Mouse (Mus musculus): Measurements from ENCODE around the gene C77080. TPM values are rescaled to one million over a fixed set of nuclear protein-coding genes. Genes with fewer than 3 reads are reported as not detected.

Gene C77080
- polyA plus RNA-seq, 1 experiment from 2014 or later: 5.8 TPM

GRCm38 (mm10) chr4:129292831-129293230, 31.6 kb upstream of the C77080 start:
- H3K4me3 ChIP-seq (replicated peaks; ENCODE audit: low read length): no peak overlapping the region
- 52% methylated on average over 7 of the region's 7 CpGs for WGBS
- H3K9me3 ChIP-seq (ENCODE audit: control insufficient read depth, low read length): no peaks in the 10 kb centered on the region
- no peak overlapping the region for H3K9ac ChIP-seq
- no peak overlapping the region for H3K4me2 ChIP-seq (replicated peaks)
- H3K4me1 ChIP-seq (replicated peaks; ENCODE audit: control insufficient read depth, insufficient read depth, low read length): no peaks in the 10 kb centered on the region; the same call in 1 of the 2 replicates
- DNase-seq (ENCODE audit: low spot score) (no peak), ATAC-seq (ENCODE audit: low FRiP score) (no peak)
- H3K36me3 ChIP-seq (replicated peaks; ENCODE audit: control insufficient read depth, insufficient read depth): no peaks in the 10 kb centered on the region
- no peak overlapping the region for H3K27ac ChIP-seq
- no peaks in the 10 kb centered on the region; the same call in 1 of the 2 replicates for H3K27me3 ChIP-seq (ENCODE audit: control insufficient read depth, insufficient read depth, low read length)

GRCm38 (mm10) chr4:129289671-129290070, 28.5 kb upstream of the C77080 start:
- 92% methylated on average over 8 of the region's 8 CpGs for WGBS
- H3K4me1 ChIP-seq (replicated peaks; ENCODE audit: control insufficient read depth, insufficient read depth, low read length): peaks cover 9% of the 10 kb centered on the region
- H3K27ac ChIP-seq: no peak overlapping the region
- ATAC-seq (ENCODE audit: low FRiP score) (no peak), DNase-seq (ENCODE audit: low spot score) (no peak)
- no peak overlapping the region for H3K4me3 ChIP-seq (replicated peaks; ENCODE audit: low read length)
- no peak overlapping the region for H3K4me2 ChIP-seq (replicated peaks)
- peaks cover 17% of the 10 kb centered on the region; the same call in 1 of the 2 replicates for H3K27me3 ChIP-seq (ENCODE audit: control insufficient read depth, insufficient read depth, low read length)
- no peaks in the 10 kb centered on the region for H3K9me3 ChIP-seq (ENCODE audit: control insufficient read depth, low read length)
- no peaks in the 10 kb centered on the region for H3K36me3 ChIP-seq (replicated peaks; ENCODE audit: control insufficient read depth, insufficient read depth)
- no peak overlapping the region for H3K9ac ChIP-seq

GRCm38 (mm10) chr4:129288067-129288466, 26.9 kb upstream of the C77080 start:
- Histone ChIP-seq H3K27me3 (ENCODE audit: control insufficient read depth, insufficient read depth, low read length) (peaks cover 17% of the 10 kb centered on the region; the same call in 1 of the 2 replicates), H3K9ac (no peak overlapping the region), H3K4me3 (replicated peaks; ENCODE audit: low read length) (peak overlapping the region; percentile 46), H3K9me3 (ENCODE audit: control insufficient read depth, low read length) (no peaks in the 10 kb centered on the region), H3K4me1 (replicated peaks; ENCODE audit: control insufficient read depth, insufficient read depth, low read length) (peaks cover 9% of the 10 kb centered on the region), H3K27ac (no peak overlapping the region), H3K4me2 (replicated peaks) (peak overlapping the region; percentile 92), H3K36me3 (replicated peaks; ENCODE audit: control insufficient read depth, insufficient read depth) (no peaks in the 10 kb centered on the region)
- ATAC-seq (ENCODE audit: low FRiP score) (no peak), DNase-seq (ENCODE audit: low spot score) (no peak)
- 35% methylated on average over 3 of the region's 3 CpGs for WGBS

GRCm38 (mm10) chr4:129287472-129287981, 26.3 kb upstream of the C77080 start, which contains the start of gene Sync:
Sync (plus strand) TSS chr4:129287617.
- peak within 1 kb of the TSS; percentile 63 for H3K9ac ChIP-seq
- H3K36me3 ChIP-seq (replicated peaks; ENCODE audit: control insufficient read depth, insufficient read depth): no peaks in the 10 kb centered on the region
- H3K9me3 ChIP-seq (ENCODE audit: control insufficient read depth, low read length): no peaks in the 10 kb centered on the region
- H3K27me3 ChIP-seq (ENCODE audit: control insufficient read depth, insufficient read depth, low read length): 0 out of 2 replicates have a peak, but pooled peaks cover 17% of the 10 kb centered on the region
- DNase-seq (ENCODE audit: low spot score) (no peak), ATAC-seq (ENCODE audit: low FRiP score) (peak; percentile 46; the same call in 1 of the 2 replicates)
- H3K4me3 ChIP-seq (replicated peaks; ENCODE audit: low read length): peak within 1 kb of the TSS; percentile 46
- WGBS: under 1% methylated on average over 42 of the region's 53 CpGs
- H3K27ac ChIP-seq: no peak within 1 kb of the TSS
- H3K4me2 ChIP-seq (replicated peaks): peak within 1 kb of the TSS; percentile 92
- H3K4me1 ChIP-seq (replicated peaks; ENCODE audit: control insufficient read depth, insufficient read depth, low read length): peaks cover 9% of the 10 kb centered on the region

- Histone ChIP-seq H3K4me1 (replicated peaks; ENCODE audit: control insufficient read depth, insufficient read depth, low read length) (peaks cover 9% of the 10 kb centered on the region), H3K27ac (no peak overlapping the region), H3K9me3 (ENCODE audit: control insufficient read depth, low read length) (no peaks in the 10 kb centered on the region), H3K36me3 (replicated peaks; ENCODE audit: control insufficient read depth, insufficient read depth) (no peaks in the 10 kb centered on the region), H3K4me3 (replicated peaks; ENCODE audit: low read length) (peak overlapping the region; percentile 46), H3K9ac (peak overlapping the region; percentile 63), H3K4me2 (replicated peaks) (peak overlapping the region; percentile 92), H3K27me3 (ENCODE audit: control insufficient read depth, insufficient read depth, low read length) (0 out of 2 replicates have a peak, but pooled peaks cover 17% of the 10 kb centered on the region)
- ATAC-seq (ENCODE audit: low FRiP score): peak; percentile 43
- WGBS: 4% methylated on average over 28 of the region's 28 CpGs
- no peak for DNase-seq (ENCODE audit: low spot score)
Observed at GRCm38 (mm10) chr4:129286683-129287471, 25.7 kb upstream of the C77080 start.

GRCm38 (mm10) chr4:129286001-129286682, 24.9 kb upstream of the C77080 start:
- no peak for DNase-seq (ENCODE audit: low spot score)
- H3K27ac ChIP-seq: no peak overlapping the region
- H3K9ac ChIP-seq: no peak overlapping the region
- H3K4me2 ChIP-seq (replicated peaks): peak overlapping the region; percentile 92
- no peak for ATAC-seq (ENCODE audit: low FRiP score)
- no peak overlapping the region for H3K4me3 ChIP-seq (replicated peaks; ENCODE audit: low read length)
- no peaks in the 10 kb centered on the region for H3K9me3 ChIP-seq (ENCODE audit: control insufficient read depth, low read length)
- 0 out of 2 replicates have a peak, but pooled peaks cover 17% of the 10 kb centered on the region for H3K27me3 ChIP-seq (ENCODE audit: control insufficient read depth, insufficient read depth, low read length)
- 60% methylated on average over 5 of the region's 5 CpGs for WGBS
- H3K4me1 ChIP-seq (replicated peaks; ENCODE audit: control insufficient read depth, insufficient read depth, low read length): peaks cover 9% of the 10 kb centered on the region
- no peaks in the 10 kb centered on the region for H3K36me3 ChIP-seq (replicated peaks; ENCODE audit: control insufficient read depth, insufficient read depth)

- DNase-seq (ENCODE audit: low spot score): no peak
- H3K9ac ChIP-seq: no peak overlapping the region
- 0 out of 2 replicates have a peak, but pooled peaks cover 17% of the 10 kb centered on the region for H3K27me3 ChIP-seq (ENCODE audit: control insufficient read depth, insufficient read depth, low read length)
- WGBS: 90% methylated on average over 2 of the region's 2 CpGs
- no peak overlapping the region for H3K4me3 ChIP-seq (replicated peaks; ENCODE audit: low read length)
- no peak for ATAC-seq (ENCODE audit: low FRiP score)
- no peak overlapping the region for H3K4me2 ChIP-seq (replicated peaks)
- H3K4me1 ChIP-seq (replicated peaks; ENCODE audit: control insufficient read depth, insufficient read depth, low read length): peaks cover 9% of the 10 kb centered on the region
- no peak overlapping the region for H3K27ac ChIP-seq
- no peaks in the 10 kb centered on the region for H3K9me3 ChIP-seq (ENCODE audit: control insufficient read depth, low read length)
- H3K36me3 ChIP-seq (replicated peaks; ENCODE audit: control insufficient read depth, insufficient read depth): no peaks in the 10 kb centered on the region
Observed at GRCm38 (mm10) chr4:129284685-129285084, 23.5 kb upstream of the C77080 start.

GRCm38 (mm10) chr4:129283226-129283625, 22.0 kb upstream of the C77080 start:
- no peak for DNase-seq (ENCODE audit: low spot score)
- H3K4me2 ChIP-seq (replicated peaks): no peak overlapping the region
- H3K27ac ChIP-seq: no peak overlapping the region
- peaks cover 9% of the 10 kb centered on the region for H3K4me1 ChIP-seq (replicated peaks; ENCODE audit: control insufficient read depth, insufficient read depth, low read length)
- no peak overlapping the region for H3K4me3 ChIP-seq (replicated peaks; ENCODE audit: low read length)
- H3K9ac ChIP-seq: no peak overlapping the region
- no peak for ATAC-seq (ENCODE audit: low FRiP score)
- 83% methylated on average over 5 of the region's 5 CpGs for WGBS
- 0 out of 2 replicates have a peak, but pooled peaks cover 17% of the 10 kb centered on the region for H3K27me3 ChIP-seq (ENCODE audit: control insufficient read depth, insufficient read depth, low read length)
- H3K36me3 ChIP-seq (replicated peaks; ENCODE audit: control insufficient read depth, insufficient read depth): no peaks in the 10 kb centered on the region
- H3K9me3 ChIP-seq (ENCODE audit: control insufficient read depth, low read length): no peaks in the 10 kb centered on the region

- Histone ChIP-seq H3K9me3 (ENCODE audit: control insufficient read depth, low read length) (no peaks in the 10 kb centered on the region), H3K27me3 (ENCODE audit: control insufficient read depth, insufficient read depth, low read length) (0 out of 2 replicates have a peak, but pooled peaks cover 17% of the 10 kb centered on the region), H3K4me3 (replicated peaks; ENCODE audit: low read length) (no peak overlapping the region), H3K27ac (no peak overlapping the region), H3K36me3 (replicated peaks; ENCODE audit: control insufficient read depth, insufficient read depth) (no peaks in the 10 kb centered on the region), H3K9ac (no peak overlapping the region), H3K4me1 (replicated peaks; ENCODE audit: control insufficient read depth, insufficient read depth, low read length) (peaks cover 9% of the 10 kb centered on the region), H3K4me2 (replicated peaks) (no peak overlapping the region)
- WGBS: 89% methylated on average over 5 of the region's 5 CpGs
- ATAC-seq (ENCODE audit: low FRiP score) (no peak), DNase-seq (ENCODE audit: low spot score) (no peak)
Observed at GRCm38 (mm10) chr4:129282786-129283185, 21.6 kb upstream of the C77080 start.

Measured in hindbrain, embryonic 14.5 days (tissue).